Mouse (Mus musculus): ENCODE data around the gene Pabpc1l.

GRCm38 (mm10) chr2:164036520-164037019 lies 11.3 kb downstream of the Pabpc1l start:
- peak; percentile 86 to 100 (median 99) for TF ChIP-seq MYOG (IDR thresholded peaks at IDR 0.05; ENCODE audit: control insufficient read depth in 1 of 3, insufficient read depth in 1 of 3, insufficient read length in 2 of 3, low read depth in 2 of 3)
- no peak for TF ChIP-seq USF1 (IDR thresholded peaks at IDR 0.05; ENCODE audit: low read depth)
- no peak for TF ChIP-seq POLR2A (IDR thresholded peaks at IDR 0.05; ENCODE audit: insufficient read length, low read depth)
- no peak for TF ChIP-seq E2F4 (IDR thresholded peaks at IDR 0.05; ENCODE audit: insufficient read depth)
- no peak for TF ChIP-seq MAX (IDR thresholded peaks at IDR 0.05; ENCODE audit: low read depth)
- no peak for TF ChIP-seq SRF (IDR thresholded peaks at IDR 0.05; ENCODE audit: control insufficient read depth, insufficient read length, low read depth)
- TF ChIP-seq CEBPB (IDR thresholded peaks at IDR 0.05; ENCODE audit: insufficient read depth, poor library complexity, severe bottlenecking): no peak
- TF ChIP-seq TCF12 (IDR thresholded peaks at IDR 0.05; ENCODE audit: insufficient read depth, poor library complexity, severe bottlenecking): peak; percentile 93
- TF ChIP-seq MYOD1 (IDR thresholded peaks at IDR 0.05; ENCODE audit: control insufficient read depth in 1 of 3, insufficient read length in 2 of 3, low read depth in 2 of 3): peak; percentile 63 to 98 (median 98)
- TF ChIP-seq POLR2AphosphoS2 (IDR thresholded peaks at IDR 0.05; ENCODE audit: insufficient read length, low read depth): no peak
- peak; percentile 94 for TF ChIP-seq TCF3 (IDR thresholded peaks at IDR 0.05; ENCODE audit: insufficient read length, low read depth)

All from myocyte (in vitro differentiated cells).